Mouse (Mus musculus): ENCODE data around the gene Caap1. TPM values are rescaled to one million over a fixed set of nuclear protein-coding genes. Genes with fewer than 3 reads are reported as not detected.
A peak's percentile ranks its signal among the peaks of the same experiment; 100 is the strongest.

Caap1 gene
- 3.7 TPM in 1 of 2 replicates, not detected in the other for polyA plus RNA-seq (2012; ENCODE audit: insufficient read depth, low replicate concordance)

- Histone ChIP-seq H3K27me3 (replicated peaks) (no peaks in the 10 kb centered on the region), H3K36me3 (replicated peaks; ENCODE audit: low read length) (no peaks in the 10 kb centered on the region), H3K9me3 (no peaks in the 10 kb centered on the region), H3K4me1 (peaks cover 20% of the 10 kb centered on the region), H3K4me3 (replicated peaks) (peak within 1 kb of the TSS; percentile 98)
- peak; percentile 90; the same call in 1 of the 2 replicates for TF ChIP-seq FLI1 (IDR thresholded peaks at IDR 0.05; ENCODE audit: low read length)
- no peak for TF ChIP-seq GATA1 (IDR thresholded peaks at IDR 0.05; ENCODE audit: borderline replicate concordance, low read length)
Observed at GRCm38 (mm10) chr4:94556265-94557054, at the start of gene Caap1, which contains the start of gene Gm10306. Caap1 (minus strand) TSS chr4:94556796. Gm10306 (plus strand) TSS chr4:94556546.

DNA sequence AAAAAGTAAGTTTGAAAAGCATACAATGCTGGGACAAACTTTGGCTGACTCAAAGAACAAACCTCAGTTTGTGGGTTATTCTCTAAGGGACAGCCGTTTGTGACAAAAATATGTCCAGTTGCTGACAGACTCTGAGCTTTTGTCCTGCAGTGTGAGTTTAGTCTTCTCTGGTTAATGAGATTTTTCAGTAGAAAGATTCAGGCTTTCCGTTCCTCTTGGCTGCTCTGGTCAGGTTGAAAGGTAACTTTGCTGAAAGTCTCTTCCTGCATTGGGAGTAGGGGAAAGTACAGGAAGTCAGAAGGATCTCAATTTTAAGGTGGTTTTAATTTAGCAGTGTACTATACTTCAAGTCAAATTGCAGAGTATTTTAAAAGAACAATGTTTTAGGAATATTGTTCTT lies 49.0 kb upstream of the Caap1 start:
- no peaks in the 10 kb centered on the region for H3K9me3 ChIP-seq
- H3K4me1 ChIP-seq, result peaks cover 33% of the 10 kb centered on the region
- no peaks in the 10 kb centered on the region for H3K36me3 ChIP-seq (replicated peaks; ENCODE audit: low read length)
- no peaks in the 10 kb centered on the region for H3K27me3 ChIP-seq (replicated peaks)
- TF ChIP-seq GATA1 (IDR thresholded peaks at IDR 0.05; ENCODE audit: borderline replicate concordance, low read length) (no peak), FLI1 (IDR thresholded peaks at IDR 0.05; ENCODE audit: low read length) (no peak)
- H3K4me3 ChIP-seq (replicated peaks), result no peak overlapping the region

- Histone ChIP-seq H3K4me3 (replicated peaks) (no peak overlapping the region), H3K4me1 (peaks cover 26% of the 10 kb centered on the region), H3K27me3 (replicated peaks) (no peaks in the 10 kb centered on the region), H3K36me3 (replicated peaks; ENCODE audit: low read length) (no peaks in the 10 kb centered on the region), H3K9me3 (no peaks in the 10 kb centered on the region)
- TF ChIP-seq FLI1 (IDR thresholded peaks at IDR 0.05; ENCODE audit: low read length), result no peak
Observed at GRCm38 (mm10) chr4:94604452-94605019, 47.9 kb upstream of the Caap1 start.

DNA sequence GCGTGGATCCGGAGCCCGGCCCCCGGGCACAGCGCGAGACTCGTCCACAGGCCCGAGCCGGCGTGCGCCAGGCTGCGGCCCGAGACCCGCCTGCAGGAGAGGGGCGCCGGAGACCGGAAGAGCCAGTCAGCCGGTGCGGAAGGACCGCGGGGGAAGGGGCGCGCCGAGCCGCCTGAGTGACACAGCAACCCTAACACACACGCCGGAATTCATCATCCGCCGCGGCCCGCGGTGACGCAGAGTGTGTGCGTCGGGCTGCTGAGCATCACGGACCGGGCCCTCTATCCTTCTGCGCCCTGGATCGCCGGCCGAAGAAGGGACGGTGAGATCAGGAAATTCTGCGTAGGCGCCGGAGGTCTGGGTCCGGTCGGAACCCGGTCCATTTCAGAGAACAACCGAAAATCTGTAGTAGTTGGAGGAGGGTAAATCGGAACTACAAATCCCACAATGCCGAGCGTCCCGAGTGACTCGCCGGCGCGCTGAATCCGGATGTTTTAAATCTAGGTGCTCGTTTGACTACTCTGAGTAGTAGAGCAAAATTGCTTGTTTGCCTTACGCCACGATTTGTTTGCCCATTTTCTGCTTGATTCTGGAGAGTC lies 46.5 kb upstream of the Caap1 start, which contains the start of gene Plaa:
Plaa (minus strand) TSS at position 214 of the 599 bp plus-strand sequence.
- no peaks in the 10 kb centered on the region for H3K9me3 ChIP-seq
- H3K36me3 ChIP-seq (replicated peaks; ENCODE audit: low read length), result peaks cover 2% of the 10 kb centered on the region
- H3K4me3 ChIP-seq (replicated peaks), result peak within 1 kb of the TSS; percentile 99
- H3K4me1 ChIP-seq, result peaks cover 26% of the 10 kb centered on the region
- H3K27me3 ChIP-seq (replicated peaks), result no peaks in the 10 kb centered on the region
- TF ChIP-seq FLI1 (IDR thresholded peaks at IDR 0.05; ENCODE audit: low read length) (0 out of 2 replicates have a peak, but pooled peaks have one; percentile 30), GATA1 (IDR thresholded peaks at IDR 0.05; ENCODE audit: borderline replicate concordance, low read length) (no peak)

GRCm38 (mm10) chr4:94602496-94603030 lies 46.0 kb upstream of the Caap1 start:
- Histone ChIP-seq H3K9me3 (no peaks in the 10 kb centered on the region), H3K27me3 (replicated peaks) (no peaks in the 10 kb centered on the region), H3K36me3 (replicated peaks; ENCODE audit: low read length) (peaks cover 4% of the 10 kb centered on the region), H3K4me3 (replicated peaks) (peak overlapping the region; percentile 99), H3K4me1 (peaks cover 29% of the 10 kb centered on the region)
- TF ChIP-seq FLI1 (IDR thresholded peaks at IDR 0.05; ENCODE audit: low read length) (no peak), GATA1 (IDR thresholded peaks at IDR 0.05; ENCODE audit: borderline replicate concordance, low read length) (no peak)

- Histone ChIP-seq H3K9me3 (no peaks in the 10 kb centered on the region), H3K4me3 (replicated peaks) (peak overlapping the region; percentile 64), H3K27me3 (replicated peaks) (no peaks in the 10 kb centered on the region), H3K36me3 (replicated peaks; ENCODE audit: low read length) (peaks cover 7% of the 10 kb centered on the region), H3K4me1 (peaks cover 29% of the 10 kb centered on the region)
- TF ChIP-seq GATA1 (IDR thresholded peaks at IDR 0.05; ENCODE audit: borderline replicate concordance, low read length) (no peak), FLI1 (IDR thresholded peaks at IDR 0.05; ENCODE audit: low read length) (no peak)
Observed at GRCm38 (mm10) chr4:94601395-94601794, 44.8 kb upstream of the Caap1 start.

GRCm38 (mm10) chr4:94592709-94593108 lies 36.1 kb upstream of the Caap1 start:
- TF ChIP-seq GATA1 (IDR thresholded peaks at IDR 0.05; ENCODE audit: borderline replicate concordance, low read length) (no peak), FLI1 (IDR thresholded peaks at IDR 0.05; ENCODE audit: low read length) (no peak)
- H3K27me3 ChIP-seq (replicated peaks), result no peaks in the 10 kb centered on the region
- H3K36me3 ChIP-seq (replicated peaks; ENCODE audit: low read length), result peaks cover 15% of the 10 kb centered on the region
- H3K9me3 ChIP-seq, result no peaks in the 10 kb centered on the region
- H3K4me1 ChIP-seq, result peaks cover 38% of the 10 kb centered on the region
- H3K4me3 ChIP-seq (replicated peaks), result no peak overlapping the region

DNA sequence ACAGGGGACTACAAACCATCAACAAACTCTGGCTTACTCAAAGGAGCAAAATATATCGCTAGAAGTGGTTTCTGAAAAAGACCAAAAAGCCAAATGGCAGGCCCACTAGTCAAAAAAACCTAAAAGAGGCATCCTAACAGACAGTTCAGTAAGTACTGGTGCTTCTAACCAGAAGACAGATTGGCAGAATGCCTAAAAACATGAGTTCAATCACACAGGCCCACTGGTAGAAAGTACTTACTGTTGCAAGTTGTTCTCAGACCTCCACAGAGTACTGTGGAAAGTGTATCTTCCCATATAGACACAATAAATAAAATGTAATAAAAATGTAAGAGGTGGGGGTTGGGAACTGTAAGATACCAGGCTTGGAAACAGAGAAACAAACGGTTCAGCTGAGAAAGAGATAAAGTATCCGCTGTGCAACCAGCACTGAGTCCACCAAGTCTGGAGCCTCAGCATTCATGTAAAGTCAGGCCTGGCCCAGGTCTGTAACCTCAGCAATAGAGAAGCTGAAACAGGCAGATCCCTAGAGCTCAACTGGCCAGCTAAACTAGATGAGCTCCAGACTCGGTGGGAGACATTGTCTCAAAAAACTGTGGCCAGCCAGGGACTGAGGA lies 35.3 kb upstream of the Caap1 start:
- peaks cover 38% of the 10 kb centered on the region for H3K4me1 ChIP-seq
- H3K4me3 ChIP-seq (replicated peaks), result no peak overlapping the region
- peaks cover 20% of the 10 kb centered on the region for H3K36me3 ChIP-seq (replicated peaks; ENCODE audit: low read length)
- no peak for TF ChIP-seq FLI1 (IDR thresholded peaks at IDR 0.05; ENCODE audit: low read length)
- no peaks in the 10 kb centered on the region for H3K9me3 ChIP-seq
- H3K27me3 ChIP-seq (replicated peaks), result no peaks in the 10 kb centered on the region

- H3K9me3 ChIP-seq, result no peaks in the 10 kb centered on the region
- peaks cover 7% of the 10 kb centered on the region for H3K4me1 ChIP-seq
- no peak overlapping the region for H3K4me3 ChIP-seq (replicated peaks)
- TF ChIP-seq FLI1 (IDR thresholded peaks at IDR 0.05; ENCODE audit: low read length) (no peak), GATA1 (IDR thresholded peaks at IDR 0.05; ENCODE audit: borderline replicate concordance, low read length) (no peak)
- peaks cover 81% of the 10 kb centered on the region for H3K36me3 ChIP-seq (replicated peaks; ENCODE audit: low read length)
- H3K27me3 ChIP-seq (replicated peaks), result no peaks in the 10 kb centered on the region
Observed at GRCm38 (mm10) chr4:94572677-94573076, 16.1 kb upstream of the Caap1 start.

Data from megakaryocyte, embryonic 14.5 days (primary cell).